Mouse (Mus musculus): ENCODE data around the gene Sh2d4b.

Sh2d4b gene

GRCm38 (mm10) chr14:40830094-40830493, 63.0 kb downstream of the Sh2d4b start:
- DNase-seq: peak; percentile 30

- peak; percentile 97 for DNase-seq
These were observed 75.0 kb downstream of the Sh2d4b start for GRCm38 (mm10) chr14:40818051-40818450.

- DNase-seq: no peak
These were observed 76.4 kb downstream of the Sh2d4b start for GRCm38 (mm10) chr14:40816715-40817114.

GRCm38 (mm10) chr14:40791606-40792005, 101.5 kb downstream of the Sh2d4b start:
- DNase-seq: peak; percentile 57

GRCm38 (mm10) chr14:40789110-40789509, 104.0 kb downstream of the Sh2d4b start:
- DNase-seq: peak; percentile 25

GRCm38 (mm10) chr14:40769097-40770090, 123.7 kb downstream of the Sh2d4b start:
- DNase-seq: no peak
